Mouse (Mus musculus) hindbrain, embryonic 11.5 days (tissue): ENCODE measurements around the gene Dlgap1. TPM values are rescaled to one million over a fixed set of nuclear protein-coding genes. Genes with fewer than 3 reads are reported as not detected.

Source experiments
- ATAC-seq: fragments of 200-750 bp; cut with Nextera tagmentation; 2 replicates; pipeline ENCODE4 v1.8.0; 2017; ENCODE audit warnings: mild to moderate bottlenecking, moderate TSS enrichment, moderate library complexity; ENCODE audit not compliant: low FRiP score
- DNase-seq: peaks from one replicate; pipeline ENCODE4 v3.0.0-alpha.2; 2015; ENCODE audit warnings: low spot score
- H3K27ac ChIP-seq: fragments of 300-500 bp; sonication (generic); 2 replicates; pipeline ENCODE4 v1.5.1; 2014; ENCODE audit warnings: mild to moderate bottlenecking, low read depth, low read length
- H3K27me3 ChIP-seq: fragments of 300-500 bp; sonication (generic); 2 replicates; pipeline ENCODE4 v1.6.1; 2014; ENCODE audit warnings: mild to moderate bottlenecking, low read length, moderate library complexity, mixed read lengths; ENCODE audit not compliant: control insufficient read depth, insufficient read depth
- H3K36me3 ChIP-seq: fragments of 300-500 bp; sonication (generic); 2 replicates; pipeline ENCODE4 v1.6.1; 2014; ENCODE audit warnings: mild to moderate bottlenecking, low read length, moderate library complexity, mixed read lengths; ENCODE audit not compliant: control insufficient read depth, insufficient read depth
- H3K4me1 ChIP-seq: fragments of 300-500 bp; sonication (generic); replicated peaks from 2 replicates; pipeline ENCODE4 v1.6.1; 2014; ENCODE audit warnings: low read length, mixed read lengths; ENCODE audit not compliant: control insufficient read depth, insufficient read depth
- H3K4me2 ChIP-seq: fragments of 300-500 bp; sonication (generic); replicated peaks from 2 replicates; pipeline ENCODE4 v1.6.1; 2014; ENCODE audit warnings: mild to moderate bottlenecking, low read depth, low read length
- H3K4me3 ChIP-seq: fragments of 300-500 bp; sonication (generic); 2 replicates; pipeline ENCODE4 v1.5.1; 2014; ENCODE audit warnings: low read depth, low read length
- H3K9ac ChIP-seq: fragments of 300-500 bp; sonication (generic); 2 replicates; pipeline ENCODE4 v1.6.1; 2014; ENCODE audit warnings: low read depth, low read length
- H3K9me3 ChIP-seq: fragments of 300-500 bp; sonication (generic); 2 replicates; pipeline ENCODE4 v1.6.1; 2016; ENCODE audit warnings: low read length; ENCODE audit not compliant: control insufficient read depth
- WGBS: fragments of 180-500 bp; shearing (Covaris S2); extraction: QIAGEN DNeasy Blood & Tissue Kit; methylation state at CpG from one replicate; pipeline ENCODE4 v1.1.7; 2014; 5-methylcytosine and 5-hydroxymethylcytosine counted together
- polyA plus RNA-seq: library from polyadenylated mRNA; unstranded; fragments of >200 nt; fragmentation: Nextera tagmentation; extraction: Ambion mirVana; gene quantifications from 2 replicates; pipeline ENCODE4 v1.2.1, GENCODE M21; 2014

Gene Dlgap1
- polyA plus RNA-seq, 1 experiment from 2014 or later: 4.4 TPM

GRCm38 (mm10) chr17:70248250-70248649, 279.4 kb downstream of the Dlgap1 start:
- no peak overlapping the region for H3K4me3 ChIP-seq
- WGBS: 42% methylated on average over 6 of the region's 6 CpGs
- H3K4me2 ChIP-seq: no peak overlapping the region

DNA sequence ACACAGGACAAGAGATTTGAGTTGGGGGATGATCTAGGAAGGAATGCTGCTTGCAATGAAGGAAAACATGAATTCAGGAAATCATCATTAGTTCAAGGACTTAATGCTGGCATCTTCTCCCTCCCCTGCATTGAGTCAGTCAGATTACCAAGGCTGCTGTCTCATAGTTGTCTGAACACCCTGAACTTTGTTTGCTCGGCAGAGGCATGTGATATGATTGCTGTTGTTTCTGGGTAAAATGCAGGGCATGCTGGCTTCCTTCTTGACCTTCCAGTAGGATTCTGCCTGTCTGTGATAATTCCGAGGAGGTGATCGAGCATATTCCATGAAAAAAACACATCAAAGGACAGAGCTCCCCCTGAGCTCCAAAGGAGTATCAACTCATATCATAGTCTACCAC, 283.6 kb downstream of the Dlgap1 start:
- no peaks in the 10 kb centered on the region for H3K4me1 ChIP-seq
- 93% methylated on average over 3 of the region's 3 CpGs for WGBS
- no peaks in the 10 kb centered on the region for H3K36me3 ChIP-seq
- no peak overlapping the region for H3K27ac ChIP-seq
- no peaks in the 10 kb centered on the region for H3K27me3 ChIP-seq
- H3K4me2 ChIP-seq: no peak overlapping the region
- DNase-seq: no peak
- H3K4me3 ChIP-seq: no peak overlapping the region
- H3K9ac ChIP-seq: no peak overlapping the region
- no peaks in the 10 kb centered on the region for H3K9me3 ChIP-seq
- no peak for ATAC-seq

More at GRCm38 (mm10) chr17:70248250-70248649, 279.4 kb downstream of the Dlgap1 start:
- H3K27me3 ChIP-seq: no peaks in the 10 kb centered on the region
- no peak overlapping the region for H3K9ac ChIP-seq
- H3K36me3 ChIP-seq: no peaks in the 10 kb centered on the region
- H3K9me3 ChIP-seq: no peaks in the 10 kb centered on the region
- DNase-seq (peak; percentile 12), ATAC-seq (peak; percentile 69)
- H3K27ac ChIP-seq: no peak overlapping the region
- H3K4me1 ChIP-seq: no peaks in the 10 kb centered on the region

DNA sequence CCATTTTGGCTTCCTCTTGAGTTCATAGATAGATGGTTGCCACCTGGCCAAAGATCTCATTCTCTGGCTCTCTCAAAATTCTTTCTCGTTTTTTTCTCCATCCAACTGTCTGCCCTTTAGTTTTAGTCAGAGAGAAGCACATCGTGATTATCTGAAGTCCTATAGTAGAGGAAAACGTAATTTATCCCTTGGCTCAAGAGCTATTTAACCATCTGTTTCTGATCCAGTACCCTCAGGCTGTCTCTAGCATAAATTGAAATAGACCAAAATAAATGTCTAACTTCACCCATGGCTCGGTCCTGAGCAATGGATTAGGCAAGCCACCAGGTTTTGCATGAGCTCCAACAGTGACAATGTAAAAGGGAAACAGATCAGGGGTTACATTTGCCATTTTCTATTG, 287.5 kb downstream of the Dlgap1 start:
- H3K4me3 ChIP-seq: no peak overlapping the region
- no peak overlapping the region for H3K27ac ChIP-seq
- no peaks in the 10 kb centered on the region for H3K36me3 ChIP-seq
- no peaks in the 10 kb centered on the region for H3K9me3 ChIP-seq
- H3K4me1 ChIP-seq: no peaks in the 10 kb centered on the region
- H3K27me3 ChIP-seq: no peaks in the 10 kb centered on the region
- no peak overlapping the region for H3K4me2 ChIP-seq
- H3K9ac ChIP-seq: no peak overlapping the region
- ATAC-seq: no peak
- DNase-seq: no peak
- WGBS: 83% methylated on average over 4 of the region's 4 CpGs

DNA sequence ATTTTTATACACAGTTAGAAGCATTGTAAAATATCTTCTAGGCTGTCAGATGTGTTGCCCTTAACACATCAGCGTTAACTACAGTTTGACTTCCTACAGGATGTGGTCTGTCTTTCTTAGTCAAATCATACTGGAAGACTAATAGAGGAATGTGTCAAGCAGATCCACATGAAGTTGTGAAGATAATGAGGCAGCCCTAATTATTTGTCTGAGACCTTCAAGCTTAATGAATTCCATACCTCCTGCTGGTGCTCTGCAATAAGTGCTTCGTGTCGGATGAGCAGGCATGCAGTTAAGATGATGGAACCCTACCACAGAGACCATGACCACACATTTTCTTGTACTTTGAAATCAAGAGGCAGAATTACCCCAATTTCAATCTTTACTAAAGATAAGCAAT, 294.3 kb downstream of the Dlgap1 start:
- H3K9ac ChIP-seq: no peak overlapping the region
- H3K27ac ChIP-seq: no peak overlapping the region
- H3K4me1 ChIP-seq: no peaks in the 10 kb centered on the region
- H3K9me3 ChIP-seq: no peaks in the 10 kb centered on the region
- ATAC-seq (no peak), DNase-seq (no peak)
- no peaks in the 10 kb centered on the region for H3K36me3 ChIP-seq
- H3K27me3 ChIP-seq: no peaks in the 10 kb centered on the region
- 87% methylated on average over 3 of the region's 3 CpGs for WGBS
- no peak overlapping the region for H3K4me3 ChIP-seq
- H3K4me2 ChIP-seq: no peak overlapping the region

DNA sequence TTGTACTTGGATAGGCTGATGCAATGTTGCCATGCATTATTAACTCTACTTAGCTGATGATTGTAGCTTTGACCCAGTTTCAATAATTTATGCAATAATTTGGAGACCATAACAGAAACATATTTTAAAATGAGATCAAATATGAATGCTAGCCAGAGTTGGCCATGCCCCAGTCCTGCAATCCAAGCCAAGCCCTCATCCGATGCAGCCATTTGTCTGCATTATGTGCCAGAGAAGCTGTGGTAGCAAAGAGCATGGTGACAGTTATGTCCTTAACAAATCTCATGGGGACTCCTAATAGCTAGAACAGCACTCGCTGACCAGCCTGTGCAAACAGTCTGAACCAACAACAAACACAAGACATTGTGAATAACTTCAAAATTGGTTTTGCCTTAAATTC, 303.3 kb downstream of the Dlgap1 start:
- Histone ChIP-seq H3K27me3 (no peaks in the 10 kb centered on the region), H3K27ac (no peak overlapping the region), H3K36me3 (no peaks in the 10 kb centered on the region), H3K9me3 (no peaks in the 10 kb centered on the region), H3K4me2 (no peak overlapping the region), H3K4me1 (no peaks in the 10 kb centered on the region), H3K4me3 (no peak overlapping the region), H3K9ac (no peak overlapping the region)
- WGBS: 85% methylated on average over 2 of the region's 2 CpGs
- DNase-seq (no peak), ATAC-seq (no peak)

- 93% methylated on average over 2 of the region's 2 CpGs for WGBS
- Histone ChIP-seq H3K27ac (no peak overlapping the region), H3K36me3 (no peaks in the 10 kb centered on the region), H3K4me3 (no peak overlapping the region), H3K4me2 (no peak overlapping the region), H3K4me1 (no peaks in the 10 kb centered on the region), H3K9me3 (no peaks in the 10 kb centered on the region), H3K27me3 (no peaks in the 10 kb centered on the region), H3K9ac (no peak overlapping the region)
- DNase-seq (no peak), ATAC-seq (no peak)
Observed at GRCm38 (mm10) chr17:70287708-70288107, 318.8 kb downstream of the Dlgap1 start.

GRCm38 (mm10) chr17:70294106-70294505, 325.2 kb downstream of the Dlgap1 start:
- H3K4me2 ChIP-seq: no peak overlapping the region
- H3K9me3 ChIP-seq: no peaks in the 10 kb centered on the region
- H3K9ac ChIP-seq: no peak overlapping the region
- ATAC-seq (no peak), DNase-seq (no peak)
- H3K4me1 ChIP-seq: no peaks in the 10 kb centered on the region
- H3K27ac ChIP-seq: no peak overlapping the region
- WGBS: 84% methylated on average over 7 of the region's 7 CpGs
- H3K4me3 ChIP-seq: no peak overlapping the region
- H3K27me3 ChIP-seq: no peaks in the 10 kb centered on the region
- H3K36me3 ChIP-seq: no peaks in the 10 kb centered on the region

DNA sequence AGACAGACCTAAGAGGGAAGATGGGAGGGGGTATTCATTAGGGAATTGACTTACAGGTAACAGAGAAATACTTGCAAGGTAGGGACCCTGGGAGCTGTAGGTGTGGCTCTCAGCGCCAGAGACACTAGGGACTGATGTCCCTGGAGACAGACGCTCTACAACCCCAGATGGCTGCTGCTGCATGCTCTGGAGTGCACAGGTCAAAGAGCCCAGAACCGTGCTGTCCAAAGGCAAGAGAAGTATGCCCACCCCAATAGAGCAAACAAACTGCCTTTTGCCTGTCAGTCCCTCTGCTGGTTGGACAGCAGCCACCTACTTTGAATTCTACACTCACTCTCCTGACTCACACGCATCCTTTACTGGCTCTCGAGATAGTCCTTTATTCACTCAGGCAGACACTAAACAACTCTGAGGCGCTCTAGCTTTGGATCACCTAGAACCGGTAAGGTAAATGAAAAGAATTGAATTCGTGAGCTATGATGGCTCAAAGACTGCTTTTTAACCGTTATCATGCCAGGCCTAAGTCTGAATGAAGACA, 333.1 kb downstream of the Dlgap1 start:
- no peak overlapping the region for H3K4me2 ChIP-seq
- DNase-seq: no peak
- H3K4me1 ChIP-seq: no peaks in the 10 kb centered on the region
- no peak overlapping the region for H3K9ac ChIP-seq
- H3K27me3 ChIP-seq: no peaks in the 10 kb centered on the region
- H3K9me3 ChIP-seq: no peaks in the 10 kb centered on the region
- H3K4me3 ChIP-seq: no peak overlapping the region
- no peaks in the 10 kb centered on the region for H3K36me3 ChIP-seq
- H3K27ac ChIP-seq: no peak overlapping the region
- no peak for ATAC-seq
- 79% methylated on average over 9 of the region's 9 CpGs for WGBS

DNA sequence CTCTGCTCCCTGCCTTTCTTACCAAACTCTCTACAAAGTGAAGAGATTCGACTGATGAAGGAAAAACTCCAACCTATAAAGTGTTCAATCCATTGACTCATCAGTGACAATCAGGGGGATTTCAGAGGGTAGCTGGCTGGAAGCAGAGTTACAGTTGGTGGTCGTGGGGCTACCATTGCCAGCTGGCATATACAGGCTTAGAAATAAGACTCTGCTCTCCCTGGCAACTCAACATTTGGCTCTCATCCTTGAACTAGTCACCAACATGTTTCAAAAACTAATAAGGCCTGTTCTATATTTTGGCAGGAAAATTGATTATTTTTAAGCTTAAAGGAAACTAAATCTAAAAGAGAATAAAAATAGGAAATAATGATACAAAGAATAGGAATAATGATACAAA, 333.8 kb downstream of the Dlgap1 start:
- no peak overlapping the region for H3K4me3 ChIP-seq
- H3K36me3 ChIP-seq: no peaks in the 10 kb centered on the region
- 86% methylated on average over 2 of the region's 2 CpGs for WGBS
- ATAC-seq (no peak), DNase-seq (no peak)
- no peaks in the 10 kb centered on the region for H3K4me1 ChIP-seq
- H3K9ac ChIP-seq: no peak overlapping the region
- no peaks in the 10 kb centered on the region for H3K27me3 ChIP-seq
- H3K4me2 ChIP-seq: no peak overlapping the region
- no peaks in the 10 kb centered on the region for H3K9me3 ChIP-seq
- no peak overlapping the region for H3K27ac ChIP-seq
